Mouse (Mus musculus) left cerebral cortex, adult 2 months (tissue): ENCODE results near the gene Slc2a3. TPM values are rescaled to one million over a fixed set of nuclear protein-coding genes. Genes with fewer than 3 reads are reported as not detected.

Experiments
- DNase-seq, 2 experiments: peaks; one replicate each; pipeline ENCODE4 v3.0.0; 2021 to 2022; ENCODE audit warnings: low spot score in 2 of 2, mixed read lengths in 1 of 2; ENCODE audit errors: extremely low spot score in 1 of 2
- H3K27ac ChIP-seq: fragments of 200-600 bp; 2 replicates; pipeline ENCODE4 v1.8.1; 2022
- H3K4me3 ChIP-seq: fragments of 200-600 bp; 2 replicates; pipeline ENCODE4 v1.8.1; 2022
- CTCF ChIP-seq: fragments of 200-600 bp; IDR thresholded peaks from 2 replicates; pipeline ENCODE4 v1.8.1; 2022; ENCODE audit warnings: antibody characterized with exemption, mild to moderate bottlenecking, moderate library complexity
- intact Hi-C: fragments of 180-260 bp; cut with DNase I; formaldehyde crosslinking; loops from one replicate; pipeline ENCODE4 v1.15.1; 2025
- long read RNA-seq, 2 experiments: library from polyadenylated mRNA; stranded (forward); transcript quantifications; one replicate each; pipeline ENCODE4 v2.0.0; 2021; ENCODE audit warnings: borderline mapping rate in 2 of 2
- total RNA-seq, 2 experiments: library from RNA; stranded (reverse); gene quantifications; 2 replicates each; pipeline ENCODE4 v1.2.3; 2021

Slc2a3 gene
- 100 to 1,000 TPM; 111 to 128 TPM for total RNA-seq
- long read RNA-seq, experiment 1, transcript Slc2a3-201 (10 exons, 3,959 nt) = major isoform, 157 of 213 reads
- long read RNA-seq, experiment 1, partial matches to known transcripts = 5 of 213 reads
- long read RNA-seq, experiment 1, other reads (novel, unspliced or antisense) = 51 of 213 reads
- long read RNA-seq, experiment 2, transcript Slc2a3-201 (10 exons, 3,959 nt) = major isoform, 101 of 139 reads
- long read RNA-seq, experiment 2, partial matches to known transcripts = 4 of 139 reads
- long read RNA-seq, experiment 2, other reads (novel, unspliced or antisense) = 34 of 139 reads

DNA sequence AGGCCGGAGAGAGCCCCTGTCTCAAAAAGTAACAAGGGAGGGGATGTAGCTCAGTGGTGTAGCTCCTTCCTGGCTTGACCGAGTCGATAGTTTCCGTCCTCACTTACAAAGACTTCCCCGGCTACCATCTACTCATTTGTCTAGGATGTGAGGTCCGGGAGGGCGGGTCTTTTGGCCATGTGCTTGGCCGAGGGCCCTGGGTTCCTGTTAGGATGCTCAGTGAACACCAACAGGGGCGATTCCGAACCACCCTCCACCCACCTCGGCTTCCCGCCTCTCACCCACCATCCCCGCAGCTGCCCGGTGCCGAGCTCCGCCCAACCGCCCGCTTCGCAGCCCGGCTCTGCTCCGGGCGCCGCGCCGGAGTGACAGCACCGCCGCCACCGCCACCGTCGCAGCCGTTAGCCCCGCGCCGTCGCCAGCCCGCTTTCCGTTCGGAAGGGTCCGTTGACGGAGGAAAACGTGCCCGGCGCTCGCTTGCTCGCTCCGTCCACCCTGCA lies at the start of gene Slc2a3:
Slc2a3 (minus strand) TSS at position 340 of the 500 bp plus-strand sequence.
- Histone ChIP-seq H3K4me3 (peak within 1 kb of the TSS; percentile 55), H3K27ac (peak within 1 kb of the TSS; percentile 92)
- DNase-seq = peak; percentile 66 to 76
- TF ChIP-seq CTCF = no peak
- intact Hi-C loops = loop anchor here (2.0 to 5.0 kb wide), 3 partner anchors 37 to 119 kb away; no protein-coding TSS in a partner anchor

GRCm38 (mm10) chr6:122843759-122844158 lies 42.3 kb upstream of the Slc2a3 start:
- intact Hi-C loops = no loop called here
- no peak for TF ChIP-seq CTCF

GRCm38 (mm10) chr6:122837539-122837938 lies 36.1 kb upstream of the Slc2a3 start:
- Histone ChIP-seq H3K27ac (no peak overlapping the region), H3K4me3 (no peak overlapping the region)
- TF ChIP-seq CTCF = no peak
- intact Hi-C loops = no loop called here
- no peak for DNase-seq

More at GRCm38 (mm10) chr6:122843759-122844158, 42.3 kb upstream of the Slc2a3 start:
- H3K27ac ChIP-seq = no peak overlapping the region
- H3K4me3 ChIP-seq = no peak overlapping the region
- DNase-seq = no peak

GRCm38 (mm10) chr6:122836974-122837373 lies 35.5 kb upstream of the Slc2a3 start:
- intact Hi-C loops = no loop called here
- no peak overlapping the region for H3K27ac ChIP-seq
- H3K4me3 ChIP-seq = no peak overlapping the region
- TF ChIP-seq CTCF = no peak; the same call in none of the 2 replicates
- no peak for DNase-seq

DNA sequence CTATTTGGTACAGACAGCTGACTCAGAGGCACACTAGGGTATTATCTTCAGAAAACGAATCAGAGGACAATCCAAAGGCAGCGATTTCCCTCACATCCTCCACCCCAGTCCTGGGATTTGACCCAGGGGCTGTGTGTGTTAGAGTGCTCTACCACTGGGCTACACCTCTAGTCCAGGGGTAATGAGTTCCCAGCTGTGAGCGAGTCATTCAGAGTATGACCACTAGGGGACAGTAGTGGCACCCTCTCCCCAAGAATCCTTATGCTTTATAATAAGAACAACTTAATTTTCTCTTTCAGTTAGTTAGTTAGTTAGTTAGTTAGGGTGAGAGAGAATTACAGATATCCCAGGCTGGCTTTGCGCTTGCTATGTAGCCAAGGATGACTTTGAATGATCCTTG lies 32.9 kb upstream of the Slc2a3 start:
- no peak overlapping the region for H3K4me3 ChIP-seq
- intact Hi-C loops = no loop called here
- peak; percentile 91 for TF ChIP-seq CTCF
- DNase-seq = peak in 1 of 2 experiments; percentile 43
- no peak overlapping the region for H3K27ac ChIP-seq

- Histone ChIP-seq H3K4me3 (no peak overlapping the region), H3K27ac (no peak overlapping the region)
- DNase-seq = no peak
- no peak for TF ChIP-seq CTCF
- intact Hi-C loops = loop anchor here (2.0 kb wide), 1 partner anchor 38 kb away; no protein-coding TSS in a partner anchor
These were observed 31.4 kb upstream of the Slc2a3 start for GRCm38 (mm10) chr6:122832880-122833279.

DNA sequence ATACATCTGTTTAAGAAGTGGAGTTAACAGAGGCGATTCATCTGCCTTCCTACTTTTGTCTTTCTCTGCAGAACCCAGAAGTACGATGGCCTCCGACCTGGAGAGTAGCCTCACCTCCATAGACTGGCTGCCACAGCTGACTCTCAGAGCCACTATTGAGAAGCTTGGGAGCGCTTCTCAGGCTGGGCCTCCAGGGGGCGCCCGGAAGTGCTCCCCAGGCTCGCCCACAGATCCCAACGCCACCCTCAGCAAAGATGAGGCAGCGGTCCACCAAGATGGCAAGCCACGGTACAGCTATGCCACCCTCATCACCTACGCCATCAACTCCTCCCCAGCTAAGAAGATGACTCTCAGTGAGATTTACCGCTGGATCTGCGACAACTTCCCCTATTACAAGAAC lies 26.6 kb upstream of the Slc2a3 start:
- Histone ChIP-seq H3K4me3 (no peak overlapping the region), H3K27ac (no peak overlapping the region)
- TF ChIP-seq CTCF = peak; percentile 59
- no peak for DNase-seq
- intact Hi-C loops = no loop called here

GRCm38 (mm10) chr6:122825923-122826742 lies 24.7 kb upstream of the Slc2a3 start:
- no peak for TF ChIP-seq CTCF
- DNase-seq = peak; percentile 83 to 88
- peak overlapping the region; percentile 57 for H3K27ac ChIP-seq
- intact Hi-C loops = no loop called here
- H3K4me3 ChIP-seq = peak overlapping the region; percentile 39

DNA sequence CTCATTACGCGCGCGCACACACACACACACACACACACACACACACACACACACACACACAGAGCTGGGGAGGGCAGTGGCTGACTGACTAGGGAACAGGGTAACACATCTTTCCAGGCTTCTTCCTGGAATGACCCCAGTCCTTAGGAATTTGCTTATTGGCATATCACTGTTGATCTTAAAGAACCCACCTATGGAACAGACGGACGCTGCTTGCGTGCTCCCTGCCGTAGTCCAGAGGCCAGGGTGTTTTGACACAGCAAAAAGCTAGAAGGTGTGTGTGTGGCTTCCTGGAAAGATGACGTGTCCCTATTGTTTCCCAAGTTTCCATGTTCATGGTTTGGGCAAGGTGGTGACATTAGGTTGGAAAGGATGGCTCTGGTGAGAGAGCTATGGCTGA lies 23.7 kb upstream of the Slc2a3 start:
- H3K27ac ChIP-seq = no peak overlapping the region
- H3K4me3 ChIP-seq = no peak overlapping the region
- intact Hi-C loops = no loop called here
- DNase-seq = no peak
- TF ChIP-seq CTCF = no peak

GRCm38 (mm10) chr6:122824086-122824485 lies 22.6 kb upstream of the Slc2a3 start:
- Histone ChIP-seq H3K4me3 (no peak overlapping the region), H3K27ac (no peak overlapping the region)
- intact Hi-C loops = no loop called here
- no peak for DNase-seq
- TF ChIP-seq CTCF = no peak

GRCm38 (mm10) chr6:122821822-122822221 lies 20.4 kb upstream of the Slc2a3 start:
- intact Hi-C loops = no loop called here
- no peak for DNase-seq
- peak overlapping the region; percentile 65 for H3K4me3 ChIP-seq
- no peak overlapping the region for H3K27ac ChIP-seq
- TF ChIP-seq CTCF = no peak
